Mouse (Mus musculus) forebrain, embryonic 13.5 days (tissue): Measurements from ENCODE around the gene Gm20388. TPM values are rescaled to one million over a fixed set of nuclear protein-coding genes. Genes with fewer than 3 reads are reported as not detected.

ENCODE experiments used
- ATAC-seq: fragments of 200-750 bp; cut with Nextera tagmentation; 2 replicates; pipeline ENCODE4 v1.8.0; 2017
- H3K27ac ChIP-seq: fragments of 300-500 bp; sonication (generic); 2 replicates; pipeline ENCODE4 v1.5.1; 2015; ENCODE audit warnings: inconsistent platforms, mild to moderate bottlenecking, moderate library complexity
- H3K27me3 ChIP-seq: fragments of 300-500 bp; sonication (generic); 2 replicates; pipeline ENCODE4 v1.6.1; 2015; ENCODE audit warnings: mild to moderate bottlenecking, inconsistent platforms
- H3K36me3 ChIP-seq: fragments of 300-500 bp; sonication (generic); 2 replicates; pipeline ENCODE4 v1.6.1; 2015; ENCODE audit warnings: mild to moderate bottlenecking, inconsistent platforms; ENCODE audit not compliant: poor library complexity, severe bottlenecking
- H3K4me1 ChIP-seq: fragments of 300-500 bp; sonication (generic); 2 replicates; pipeline ENCODE4 v1.6.1; 2015; ENCODE audit warnings: inconsistent platforms
- H3K4me2 ChIP-seq: fragments of 300-500 bp; sonication (generic); 2 replicates; pipeline ENCODE4 v1.6.1; 2015; ENCODE audit warnings: inconsistent platforms, mild to moderate bottlenecking, moderate library complexity
- H3K4me3 ChIP-seq: fragments of 300-500 bp; sonication (generic); 2 replicates; pipeline ENCODE4 v1.5.1; 2015; ENCODE audit warnings: mild to moderate bottlenecking, inconsistent platforms
- H3K9ac ChIP-seq: fragments of 300-500 bp; sonication (generic); 2 replicates; pipeline ENCODE4 v1.6.1; 2015; ENCODE audit warnings: mild to moderate bottlenecking, inconsistent platforms
- H3K9me3 ChIP-seq: fragments of 300-500 bp; sonication (generic); replicated peaks from 2 replicates; pipeline ENCODE4 v1.6.1; 2016; ENCODE audit warnings: inconsistent platforms
- WGBS: fragments of 180-500 bp; shearing (Covaris S2); methylation state at CpG from one replicate; pipeline ENCODE4 v1.1.7; 2015; 5-methylcytosine and 5-hydroxymethylcytosine counted together
- polyA plus RNA-seq: library from polyadenylated mRNA; unstranded; fragments of >200 nt; fragmentation: Nextera tagmentation; extraction: Ambion mirVana; gene quantifications from 2 replicates; pipeline ENCODE4 v1.2.1, GENCODE M21; 2015

Gm20388 gene
- polyA plus RNA-seq, 1 experiment from 2014 or later: 5.6 TPM

- Histone ChIP-seq H3K36me3 (no peaks in the 10 kb centered on the region), H3K27ac (no peak overlapping the region), H3K4me2 (no peak overlapping the region), H3K4me1 (peaks cover 83% of the 10 kb centered on the region), H3K9ac (no peak overlapping the region), H3K27me3 (no peaks in the 10 kb centered on the region), H3K4me3 (no peak overlapping the region), H3K9me3 (no peaks in the 10 kb centered on the region)
- ATAC-seq: no peak
- 73% methylated on average over 12 of the region's 12 CpGs for WGBS
Measured at GRCm38 (mm10) chr8:124260371-124260770, 4349.7 kb downstream of the Gm20388 start.

- Histone ChIP-seq H3K4me3 (no peak overlapping the region), H3K27ac (peak overlapping the region; percentile 68), H3K4me1 (peaks cover 56% of the 10 kb centered on the region), H3K9me3 (no peaks in the 10 kb centered on the region), H3K9ac (no peak overlapping the region), H3K4me2 (no peak overlapping the region), H3K27me3 (no peaks in the 10 kb centered on the region), H3K36me3 (no peaks in the 10 kb centered on the region)
- 37% methylated on average over 9 of the region's 9 CpGs for WGBS
- no peak for ATAC-seq
Measured at GRCm38 (mm10) chr8:124263058-124263457, 4352.4 kb downstream of the Gm20388 start.

DNA sequence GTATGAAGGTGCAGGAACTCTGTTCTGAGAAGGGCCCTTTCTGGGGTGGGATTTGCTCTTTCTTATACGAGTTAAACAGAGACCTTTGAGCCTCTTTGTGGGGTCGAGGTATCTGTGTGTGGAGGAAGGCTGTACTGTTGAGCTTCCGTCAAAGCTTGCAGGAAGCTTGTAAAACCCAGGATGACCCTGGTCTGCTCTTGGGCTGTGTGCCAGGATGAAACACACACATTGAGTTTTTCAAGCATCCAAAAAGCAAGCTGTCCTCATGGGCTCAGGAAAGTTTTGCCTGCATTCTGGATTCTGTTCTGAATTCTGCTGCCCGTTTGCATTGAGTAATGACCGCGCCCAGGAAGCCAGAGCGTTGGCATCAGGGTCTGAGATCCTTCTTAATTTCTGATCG is 4353.4 kb downstream of the Gm20388 start:
- H3K4me3 ChIP-seq: no peak overlapping the region
- no peak for ATAC-seq
- no peaks in the 10 kb centered on the region for H3K27me3 ChIP-seq
- no peak overlapping the region for H3K4me2 ChIP-seq
- 77% methylated on average over 8 of the region's 8 CpGs for WGBS
- no peaks in the 10 kb centered on the region for H3K36me3 ChIP-seq
- no peak overlapping the region for H3K9ac ChIP-seq
- no peaks in the 10 kb centered on the region for H3K9me3 ChIP-seq
- no peak overlapping the region for H3K27ac ChIP-seq
- H3K4me1 ChIP-seq: peaks cover 47% of the 10 kb centered on the region

- H3K4me1 ChIP-seq: peaks cover 42% of the 10 kb centered on the region
- no peak overlapping the region for H3K9ac ChIP-seq
- H3K9me3 ChIP-seq: no peaks in the 10 kb centered on the region
- 94% methylated on average over 12 of the region's 12 CpGs for WGBS
- no peak overlapping the region for H3K4me3 ChIP-seq
- no peak overlapping the region for H3K4me2 ChIP-seq
- H3K36me3 ChIP-seq: no peaks in the 10 kb centered on the region
- no peaks in the 10 kb centered on the region for H3K27me3 ChIP-seq
- no peak for ATAC-seq
- H3K27ac ChIP-seq: no peak overlapping the region
Measured at GRCm38 (mm10) chr8:124264671-124265070, 4354.0 kb downstream of the Gm20388 start.

- no peak for ATAC-seq
- H3K4me2 ChIP-seq: no peak overlapping the region
- H3K4me1 ChIP-seq: peaks cover 41% of the 10 kb centered on the region
- H3K27ac ChIP-seq: no peak overlapping the region
- H3K27me3 ChIP-seq: no peaks in the 10 kb centered on the region
- 92% methylated on average over 2 of the region's 2 CpGs for WGBS
- H3K36me3 ChIP-seq: no peaks in the 10 kb centered on the region
- no peak overlapping the region for H3K4me3 ChIP-seq
- H3K9me3 ChIP-seq: no peaks in the 10 kb centered on the region
- no peak overlapping the region for H3K9ac ChIP-seq
Measured at GRCm38 (mm10) chr8:124265130-124265529, 4354.5 kb downstream of the Gm20388 start.

DNA sequence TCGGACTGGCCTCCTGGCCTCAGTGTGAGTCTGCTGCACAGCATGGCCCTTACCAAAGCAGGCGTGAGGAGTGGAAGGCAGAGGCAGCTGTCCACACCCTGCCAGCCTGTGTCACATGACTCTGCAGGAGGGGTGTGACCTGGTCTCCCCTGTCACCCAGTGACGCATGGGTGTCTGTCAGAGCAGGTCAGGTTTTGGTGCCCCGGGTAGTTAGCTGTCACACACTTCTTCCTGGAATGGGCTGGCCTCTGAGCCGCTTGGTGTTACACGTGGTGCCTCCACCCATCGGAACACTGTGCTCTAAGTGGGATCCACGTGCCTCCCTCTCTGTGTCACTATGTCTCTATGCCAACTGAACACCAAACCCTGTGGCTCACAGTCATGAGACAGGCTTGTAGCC is 4355.2 kb downstream of the Gm20388 start:
- Histone ChIP-seq H3K9me3 (no peaks in the 10 kb centered on the region), H3K4me1 (peaks cover 41% of the 10 kb centered on the region), H3K27me3 (no peaks in the 10 kb centered on the region), H3K4me3 (no peak overlapping the region), H3K9ac (no peak overlapping the region), H3K27ac (no peak overlapping the region), H3K4me2 (no peak overlapping the region), H3K36me3 (no peaks in the 10 kb centered on the region)
- WGBS: 87% methylated on average over 8 of the region's 8 CpGs
- ATAC-seq: no peak

DNA sequence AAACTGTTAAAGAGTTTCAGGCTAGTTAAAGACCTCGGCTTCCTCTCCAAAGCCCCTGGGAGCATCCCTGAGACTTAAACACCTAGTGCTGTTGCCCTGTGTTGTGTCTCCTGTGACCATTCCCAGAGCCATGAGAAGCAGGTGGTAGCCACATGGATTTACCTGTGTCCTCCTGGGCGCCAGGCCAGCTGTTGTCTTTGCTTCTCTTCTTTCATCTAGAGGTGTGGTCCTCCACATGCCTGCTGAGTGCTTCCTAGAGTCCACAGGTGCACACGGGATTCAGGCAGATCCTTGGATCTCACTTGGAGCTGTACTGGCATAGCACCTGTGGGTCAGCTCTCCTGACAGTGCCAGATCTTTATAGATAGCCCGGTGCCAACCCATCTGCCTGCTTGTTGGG is 4356.6 kb downstream of the Gm20388 start:
- Histone ChIP-seq H3K36me3 (0 out of 2 replicates have a peak, but pooled peaks cover 2% of the 10 kb centered on the region), H3K9me3 (no peaks in the 10 kb centered on the region), H3K4me1 (peaks cover 32% of the 10 kb centered on the region), H3K4me2 (no peak overlapping the region), H3K27me3 (no peaks in the 10 kb centered on the region), H3K9ac (no peak overlapping the region), H3K27ac (no peak overlapping the region), H3K4me3 (no peak overlapping the region)
- 84% methylated on average over 4 of the region's 4 CpGs for whole genome bisulfite sequencing
- no peak for ATAC-seq

GRCm38 (mm10) chr8:124270504-124270903 is 4359.9 kb downstream of the Gm20388 start:
- Histone ChIP-seq H3K4me1 (peaks cover 33% of the 10 kb centered on the region), H3K36me3 (peaks cover 4% of the 10 kb centered on the region; the same call in 1 of the 2 replicates), H3K4me3 (no peak overlapping the region), H3K27ac (peak overlapping the region; percentile 12; the same call in 1 of the 2 replicates), H3K9me3 (no peaks in the 10 kb centered on the region), H3K27me3 (no peaks in the 10 kb centered on the region), H3K4me2 (no peak overlapping the region), H3K9ac (no peak overlapping the region)
- ATAC-seq: no peak
- 93% methylated on average over 6 of the region's 6 CpGs for WGBS

GRCm38 (mm10) chr8:124270904-124271303 is 4360.3 kb downstream of the Gm20388 start:
- no peak for ATAC-seq
- Histone ChIP-seq H3K4me2 (no peak overlapping the region), H3K27ac (no peak overlapping the region), H3K4me3 (no peak overlapping the region), H3K27me3 (no peaks in the 10 kb centered on the region), H3K9me3 (no peaks in the 10 kb centered on the region), H3K4me1 (peaks cover 35% of the 10 kb centered on the region), H3K36me3 (peaks cover 8% of the 10 kb centered on the region), H3K9ac (no peak overlapping the region)
- 93% methylated on average over 11 of the region's 11 CpGs for WGBS

DNA sequence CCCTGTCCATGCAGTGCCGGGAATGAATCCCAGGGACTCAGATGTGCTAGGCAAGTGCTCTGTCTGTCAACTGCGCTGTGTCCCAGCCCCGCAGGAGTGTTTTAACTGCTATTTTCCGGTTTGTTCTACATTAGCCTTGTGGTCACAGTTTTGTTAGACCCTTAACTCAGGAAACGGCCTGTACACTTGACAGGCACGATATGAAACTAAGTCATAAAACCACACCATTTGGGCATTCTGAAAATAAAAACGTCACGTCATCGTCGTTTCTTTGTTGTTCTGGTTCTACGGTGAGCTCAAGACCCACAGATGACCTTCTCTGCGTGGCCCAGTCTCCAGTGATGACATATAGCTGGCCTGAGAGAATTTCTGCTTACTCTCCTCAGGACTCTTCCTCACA is 4360.9 kb downstream of the Gm20388 start:
- H3K36me3 ChIP-seq: peaks cover 15% of the 10 kb centered on the region
- no peak overlapping the region for H3K9ac ChIP-seq
- WGBS: 95% methylated on average over 12 of the region's 12 CpGs
- no peak overlapping the region for H3K4me3 ChIP-seq
- no peaks in the 10 kb centered on the region for H3K9me3 ChIP-seq
- peaks cover 36% of the 10 kb centered on the region for H3K4me1 ChIP-seq
- no peak overlapping the region for H3K4me2 ChIP-seq
- no peaks in the 10 kb centered on the region for H3K27me3 ChIP-seq
- no peak overlapping the region for H3K27ac ChIP-seq
- ATAC-seq: no peak

GRCm38 (mm10) chr8:124272792-124273191 is 4362.2 kb downstream of the Gm20388 start:
- no peaks in the 10 kb centered on the region for H3K9me3 ChIP-seq
- 80% methylated on average over 3 of the region's 3 CpGs for WGBS
- peaks cover 16% of the 10 kb centered on the region for H3K36me3 ChIP-seq
- no peak overlapping the region for H3K27ac ChIP-seq
- H3K9ac ChIP-seq: no peak overlapping the region
- H3K4me2 ChIP-seq: no peak overlapping the region
- no peak for ATAC-seq
- H3K27me3 ChIP-seq: no peaks in the 10 kb centered on the region
- no peak overlapping the region for H3K4me3 ChIP-seq
- peaks cover 43% of the 10 kb centered on the region for H3K4me1 ChIP-seq

GRCm38 (mm10) chr8:124273606-124274218 is 4363.1 kb downstream of the Gm20388 start:
- Histone ChIP-seq H3K27me3 (no peaks in the 10 kb centered on the region), H3K36me3 (peaks cover 16% of the 10 kb centered on the region), H3K4me2 (no peak overlapping the region), H3K9ac (no peak overlapping the region), H3K27ac (no peak overlapping the region), H3K4me1 (peaks cover 48% of the 10 kb centered on the region), H3K9me3 (no peaks in the 10 kb centered on the region), H3K4me3 (no peak overlapping the region)
- 68% methylated on average over 8 of the region's 8 CpGs for WGBS
- ATAC-seq: no peak
